Mouse (Mus musculus): ENCODE measurements around the gene Zfp36l2. TPM values are rescaled to one million over a fixed set of nuclear protein-coding genes. Genes with fewer than 3 reads are reported as not detected.

Gene Zfp36l2
- polyA plus RNA-seq, 1 experiment from 2014 or later = 6.6 TPM

GRCm38 (mm10) chr17:84183291-84183781 lies 4.4 kb downstream of the Zfp36l2 start:
- Histone ChIP-seq H3K4me2 (peak overlapping the region; percentile 60), H3K4me3 (peak overlapping the region; percentile 36), H3K9me3 (replicated peaks) (no peaks in the 10 kb centered on the region), H3K27me3 (no peaks in the 10 kb centered on the region), H3K4me1 (replicated peaks) (peaks cover 52% of the 10 kb centered on the region), H3K9ac (peak overlapping the region; percentile 41), H3K36me3 (no peaks in the 10 kb centered on the region), H3K27ac (peak overlapping the region; percentile 89)
- ATAC-seq (replicated peaks; ENCODE audit: insufficient number of reproducible peaks, insufficient read depth, low FRiP score, low read depth) = peak; percentile 21; the same call in 1 of the 2 replicates
- WGBS = 6% methylated on average over 12 of the region's 12 CpGs

- no peaks in the 10 kb centered on the region for H3K27me3 ChIP-seq
- H3K9me3 ChIP-seq (replicated peaks) = no peaks in the 10 kb centered on the region
- H3K9ac ChIP-seq = 0 out of 2 replicates have a peak overlapping the region, but pooled peaks have one; percentile 41
- ATAC-seq (replicated peaks; ENCODE audit: insufficient number of reproducible peaks, insufficient read depth, low FRiP score, low read depth) = no peak
- peak overlapping the region; percentile 36 for H3K4me3 ChIP-seq
- WGBS = 34% methylated on average over 16 of the region's 16 CpGs
- peaks cover 54% of the 10 kb centered on the region for H3K4me1 ChIP-seq (replicated peaks)
- H3K36me3 ChIP-seq = no peaks in the 10 kb centered on the region
- peak overlapping the region; percentile 89 for H3K27ac ChIP-seq
- peak overlapping the region; percentile 60 for H3K4me2 ChIP-seq
Measured at GRCm38 (mm10) chr17:84182311-84183271, 5.2 kb downstream of the Zfp36l2 start.

- WGBS = 62% methylated on average over 18 of the region's 18 CpGs
- Histone ChIP-seq H3K9me3 (replicated peaks) (no peaks in the 10 kb centered on the region), H3K36me3 (no peaks in the 10 kb centered on the region), H3K4me1 (replicated peaks) (peaks cover 54% of the 10 kb centered on the region), H3K4me3 (no peak overlapping the region), H3K4me2 (peak overlapping the region; percentile 60; the same call in 1 of the 2 replicates), H3K27ac (peak overlapping the region; percentile 89), H3K9ac (no peak overlapping the region), H3K27me3 (no peaks in the 10 kb centered on the region)
- ATAC-seq (replicated peaks; ENCODE audit: insufficient number of reproducible peaks, insufficient read depth, low FRiP score, low read depth) = no peak
Measured at GRCm38 (mm10) chr17:84181502-84182310, 6.0 kb downstream of the Zfp36l2 start.

GRCm38 (mm10) chr17:84180715-84181501 lies 6.8 kb downstream of the Zfp36l2 start:
- 35% methylated on average over 11 of the region's 11 CpGs for WGBS
- H3K36me3 ChIP-seq = no peaks in the 10 kb centered on the region
- no peak overlapping the region for H3K4me3 ChIP-seq
- H3K27me3 ChIP-seq = no peaks in the 10 kb centered on the region
- no peaks in the 10 kb centered on the region for H3K9me3 ChIP-seq (replicated peaks)
- peak overlapping the region; percentile 19; the same call in 1 of the 2 replicates for H3K4me2 ChIP-seq
- peak overlapping the region; percentile 89 for H3K27ac ChIP-seq
- ATAC-seq (replicated peaks; ENCODE audit: insufficient number of reproducible peaks, insufficient read depth, low FRiP score, low read depth) = no peak
- H3K9ac ChIP-seq = peak overlapping the region; percentile 34; the same call in 1 of the 2 replicates
- H3K4me1 ChIP-seq (replicated peaks) = peaks cover 47% of the 10 kb centered on the region

GRCm38 (mm10) chr17:84179973-84180365 lies 7.8 kb downstream of the Zfp36l2 start:
- Histone ChIP-seq H3K9ac (no peak overlapping the region), H3K4me1 (replicated peaks) (peaks cover 45% of the 10 kb centered on the region), H3K36me3 (no peaks in the 10 kb centered on the region), H3K4me2 (no peak overlapping the region), H3K4me3 (no peak overlapping the region), H3K27ac (peak overlapping the region; percentile 89), H3K9me3 (replicated peaks) (no peaks in the 10 kb centered on the region), H3K27me3 (no peaks in the 10 kb centered on the region)
- ATAC-seq (replicated peaks; ENCODE audit: insufficient number of reproducible peaks, insufficient read depth, low FRiP score, low read depth) = no peak
- WGBS = 76% methylated on average over 4 of the region's 4 CpGs

- Histone ChIP-seq H3K27me3 (no peaks in the 10 kb centered on the region), H3K4me1 (replicated peaks) (peaks cover 44% of the 10 kb centered on the region), H3K9ac (no peak overlapping the region), H3K27ac (peak overlapping the region; percentile 89; the same call in 1 of the 2 replicates), H3K36me3 (no peaks in the 10 kb centered on the region), H3K4me3 (no peak overlapping the region), H3K9me3 (replicated peaks) (no peaks in the 10 kb centered on the region), H3K4me2 (no peak overlapping the region)
- WGBS = 88% methylated on average over 17 of the region's 17 CpGs
- no peak for ATAC-seq (replicated peaks; ENCODE audit: insufficient number of reproducible peaks, insufficient read depth, low FRiP score, low read depth)
Measured at GRCm38 (mm10) chr17:84179026-84179972, 8.4 kb downstream of the Zfp36l2 start.

- ATAC-seq (replicated peaks; ENCODE audit: insufficient number of reproducible peaks, insufficient read depth, low FRiP score, low read depth) = no peak
- H3K27me3 ChIP-seq = no peaks in the 10 kb centered on the region
Measured at GRCm38 (mm10) chr17:84177481-84177880, 10.3 kb downstream of the Zfp36l2 start.

GRCm38 (mm10) chr17:84176446-84176845 lies 11.3 kb downstream of the Zfp36l2 start:
- Histone ChIP-seq H3K4me1 (replicated peaks) (peaks cover 21% of the 10 kb centered on the region), H3K27ac (no peak overlapping the region), H3K4me2 (no peak overlapping the region), H3K9me3 (replicated peaks) (no peaks in the 10 kb centered on the region), H3K9ac (no peak overlapping the region), H3K27me3 (no peaks in the 10 kb centered on the region), H3K4me3 (no peak overlapping the region), H3K36me3 (no peaks in the 10 kb centered on the region)
- 85% methylated on average over 7 of the region's 7 CpGs for WGBS
- no peak for ATAC-seq (replicated peaks; ENCODE audit: insufficient number of reproducible peaks, insufficient read depth, low FRiP score, low read depth)

More at GRCm38 (mm10) chr17:84177481-84177880, 10.3 kb downstream of the Zfp36l2 start:
- Histone ChIP-seq H3K36me3 (no peaks in the 10 kb centered on the region), H3K9me3 (replicated peaks) (no peaks in the 10 kb centered on the region), H3K4me1 (replicated peaks) (peaks cover 31% of the 10 kb centered on the region), H3K4me2 (no peak overlapping the region), H3K27ac (peak overlapping the region; percentile 39; the same call in 1 of the 2 replicates), H3K9ac (no peak overlapping the region), H3K4me3 (no peak overlapping the region)
- WGBS = 33% methylated on average over 8 of the region's 8 CpGs

- Histone ChIP-seq H3K36me3 (no peaks in the 10 kb centered on the region), H3K4me1 (replicated peaks) (peaks cover 8% of the 10 kb centered on the region), H3K4me2 (no peak overlapping the region), H3K9me3 (replicated peaks) (no peaks in the 10 kb centered on the region), H3K4me3 (no peak overlapping the region), H3K9ac (no peak overlapping the region), H3K27ac (no peak overlapping the region), H3K27me3 (no peaks in the 10 kb centered on the region)
- no peak for ATAC-seq (replicated peaks; ENCODE audit: insufficient number of reproducible peaks, insufficient read depth, low FRiP score, low read depth)
- WGBS = 97% methylated on average over 17 of the region's 17 CpGs
Measured at GRCm38 (mm10) chr17:84175196-84175595, 12.6 kb downstream of the Zfp36l2 start.

GRCm38 (mm10) chr17:84167377-84167776 lies 20.4 kb downstream of the Zfp36l2 start:
- ATAC-seq (replicated peaks; ENCODE audit: insufficient number of reproducible peaks, insufficient read depth, low FRiP score, low read depth) = no peak
- Histone ChIP-seq H3K4me1 (replicated peaks) (peaks cover 2% of the 10 kb centered on the region; the same call in 1 of the 2 replicates), H3K9me3 (replicated peaks) (no peaks in the 10 kb centered on the region), H3K4me2 (no peak overlapping the region), H3K36me3 (no peaks in the 10 kb centered on the region), H3K27me3 (peaks cover 3% of the 10 kb centered on the region; the same call in 1 of the 2 replicates), H3K9ac (no peak overlapping the region), H3K27ac (no peak overlapping the region), H3K4me3 (no peak overlapping the region)
- 74% methylated on average over 4 of the region's 4 CpGs for WGBS
